8 mouse cellular contexts compared by ENCODE assay signal in genomic region chr15:78436380-78437192, GRCm38 (mm10). TPM values are rescaled to one million over a fixed set of nuclear protein-coding genes. Genes with fewer than 3 reads are reported as not detected.
DNase-seq lines count a peak whose midpoint lies in the region; ATAC-seq and TF ChIP-seq lines count a peak whose summit lies in the region.

No protein-coding gene starts in this region.

- peaks cover 21% of the 10 kb centered on the region for H3K27me3 ChIP-seq in liver, embryonic 16.5 days (ENCODE audit: control insufficient read depth, insufficient read depth, low read depth, low read length)

- peaks cover 13% of the 10 kb centered on the region; the same call in 1 of the 2 replicates for H3K36me3 ChIP-seq in ES-E14 (ENCODE audit: control insufficient read depth, insufficient read depth, low read length, poor library complexity, severe bottlenecking)
- H3K36me3 ChIP-seq in liver, embryonic 16.5 days (ENCODE audit: control insufficient read depth, insufficient read depth), result no peaks in the 10 kb centered on the region

- H3K9me3 ChIP-seq in ES-E14 (ENCODE audit: control insufficient read depth, insufficient read depth, low read depth, low read length), result no peaks in the 10 kb centered on the region
- H3K9me3 ChIP-seq in liver, embryonic 16.5 days (replicated peaks; ENCODE audit: control insufficient read depth, low read length), result no peaks in the 10 kb centered on the region

- TF ChIP-seq CTCF in layer of hippocampus, adult 2 months (conservative IDR thresholded peaks at IDR 0.05), result peak; percentile 54

- H3K9ac ChIP-seq in ES-E14 (ENCODE audit: insufficient read depth, low read depth, low read length, poor library complexity, severe bottlenecking), result no peak overlapping the region
- H3K9ac ChIP-seq in liver, embryonic 16.5 days (ENCODE audit: low read depth, low read length), result no peak overlapping the region

- intact Hi-C loops in heart, postnatal 36 days (cut with DNase I), result loop anchor here (5.0 kb wide), 1 partner anchor 179 kb away; no protein-coding TSS in a partner anchor

- H3K4me2 ChIP-seq in liver, embryonic 16.5 days (ENCODE audit: low read depth, low read length), result peak overlapping the region; percentile 29

- no peak overlapping the region for H3K27ac ChIP-seq in ES-E14 (ENCODE audit: insufficient read depth, low read depth, low read length, poor library complexity, severe bottlenecking)
- H3K27ac ChIP-seq in layer of hippocampus, adult 2 months, result peak overlapping the region; percentile 87
- H3K27ac ChIP-seq in liver, embryonic 16.5 days (ENCODE audit: low read length), result no peak overlapping the region

- H3K4me1 ChIP-seq in ES-E14 (ENCODE audit: control insufficient read depth in 2 of 2, insufficient read depth in 2 of 2, low read length in 2 of 2, poor library complexity in 1 of 2), result peaks cover 0 to 19% of the 10 kb centered on the region in 2 experiments; a peak in 2 of 4 replicates
- peaks cover 5% of the 10 kb centered on the region; the same call in 1 of the 2 replicates for H3K4me1 ChIP-seq in liver, embryonic 16.5 days (ENCODE audit: control insufficient read depth, low read depth, low read length)

- no peak for DNase-seq in ES-E14 (ENCODE audit: low read depth, low spot score)
- DNase-seq in cerebellum, adult 11-12 months, result peak; percentile 97
- DNase-seq in forelimb bud, embryonic 11.5 days (ENCODE audit: low read depth, low spot score), result peak; percentile 24
- peak; percentile 83 for DNase-seq in heart, postnatal 36 days
- DNase-seq in layer of hippocampus, adult 2 months (ENCODE audit: low spot score in 2 of 2), result peak; percentile 91
- peak; percentile 85 for DNase-seq in ovary, postnatal 10 days (ENCODE audit: low spot score)
- peak; percentile 76 for DNase-seq in yolk sac, embryonic 10.5 days (ENCODE audit: low spot score)

- ATAC-seq in liver, embryonic 16.5 days (ENCODE audit: low read depth), result peak; percentile 57

- in situ Hi-C loops in ES-E14 (cut with MboI; ENCODE audit: low sequenced_read_pairs in 2 of 2, unreplicated experiment in 2 of 2), result no loop called here

- peak overlapping the region; percentile 28 to 44; a peak in 3 of 4 replicates for H3K4me3 ChIP-seq in ES-E14 (ENCODE audit: insufficient read depth in 1 of 2, low read depth in 1 of 2, low read length in 2 of 2, poor library complexity in 1 of 2, severe bottlenecking in 1 of 2)
- H3K4me3 ChIP-seq in layer of hippocampus, adult 2 months, result peak overlapping the region; percentile 20
- no peak overlapping the region for H3K4me3 ChIP-seq in liver, embryonic 16.5 days (ENCODE audit: low read depth, low read length)

- WGBS in liver, embryonic 16.5 days (ENCODE audit: insufficient replicate concordance), result 20% methylated on average over 28 of the region's 32 CpGs

TF ChIP-seq in ES-E14, 5 proteins besides CTCF, POLR2A, EP300 and RAD21:
- TF ChIP-seq CHD2 (IDR thresholded peaks at IDR 0.05; ENCODE audit: low read depth, low read length) (no peak), ZC3H11A (IDR thresholded peaks at IDR 0.05; ENCODE audit: borderline replicate concordance, low read depth, low read length) (no peak), MAFK (IDR thresholded peaks at IDR 0.05; ENCODE audit: insufficient read depth, low read depth, low read length) (no peak), ZNF384 (IDR thresholded peaks at IDR 0.05; ENCODE audit: low read depth, low read length) (no peak), HCFC1 (IDR thresholded peaks at IDR 0.05; ENCODE audit: borderline replicate concordance, insufficient read depth, low read length) (no peak)
TF ChIP-seq in ES-E14: peak in this region for 0.

RNA-seq across cellular contexts. Expression of gene Kctd17, which starts 8.2 kb away (rescaled TPM):
- total RNA-seq in ES-E14 (2012; rRNA removed), result 24.7 and 28.0 TPM in 2 replicates
- 10 to 100 TPM; 28.0 to 30.3 TPM for total RNA-seq in heart, postnatal 36 days (2021)
- total RNA-seq in layer of hippocampus, adult 2 months (2021), result 100 to 1,000 TPM; 263 to 271 TPM
- polyA plus RNA-seq in liver, embryonic 16.5 days (2015; fragmentation: Nextera tagmentation; extraction: Ambion mirVana), result 3.6 and 4.9 TPM in 2 replicates

RNA-seq across cellular contexts. Expression of gene Mpst, which starts 30.4 kb away (rescaled TPM):
- total RNA-seq in ES-E14 (2012; rRNA removed), result 15.1 and 18.8 TPM in 2 replicates
- 10 to 100 TPM; 40.9 to 42.3 TPM for total RNA-seq in heart, postnatal 36 days (2021)
- total RNA-seq in layer of hippocampus, adult 2 months (2021), result 10 to 100 TPM; 29.5 to 31.8 TPM
- 5.9 and 7.5 TPM in 2 replicates for polyA plus RNA-seq in liver, embryonic 16.5 days (2015; fragmentation: Nextera tagmentation; extraction: Ambion mirVana)

RNA-seq across cellular contexts. Expression of gene Tst, which starts 30.9 kb away (rescaled TPM):
- 14.9 and 22.4 TPM in 2 replicates for total RNA-seq in ES-E14 (2012; rRNA removed)
- 10 to 100 TPM; 20.2 to 24.4 TPM for total RNA-seq in heart, postnatal 36 days (2021)
- 10 to 100 TPM; 35.6 to 40.3 TPM for total RNA-seq in layer of hippocampus, adult 2 months (2021)
- polyA plus RNA-seq in liver, embryonic 16.5 days (2015; fragmentation: Nextera tagmentation; extraction: Ambion mirVana), result 240 and 265 TPM in 2 replicates

RNA-seq across cellular contexts. Expression of gene Tmprss6, which starts 31.8 kb away (rescaled TPM):
- 0.49 and 0.63 TPM in 2 replicates for total RNA-seq in ES-E14 (2012; rRNA removed)
- not detected for total RNA-seq in heart, postnatal 36 days (2021)
- 1 to 10 TPM; 1.9 to 3.0 TPM for total RNA-seq in layer of hippocampus, adult 2 months (2021)
- polyA plus RNA-seq in liver, embryonic 16.5 days (2015; fragmentation: Nextera tagmentation; extraction: Ambion mirVana), result 29.6 and 33.7 TPM in 2 replicates

RNA-seq across cellular contexts. Expression of gene Tex33, which starts 40.9 kb away (rescaled TPM):
- not detected in 2 replicates for total RNA-seq in ES-E14 (2012; rRNA removed)
- not detected for total RNA-seq in heart, postnatal 36 days (2021)
- total RNA-seq in layer of hippocampus, adult 2 months (2021), result not detected
- 0.13 TPM in 1 of 2 replicates, not detected in the other for polyA plus RNA-seq in liver, embryonic 16.5 days (2015; fragmentation: Nextera tagmentation; extraction: Ambion mirVana)
